Mouse (Mus musculus): ENCODE measurements around the gene Lmo1.
"Not testable (repeated sequence)": the region's sequence is repeated elsewhere in the genome, so short reads cannot be mapped to it uniquely, and the experiment has no call there.

Gene Lmo1

DNA sequence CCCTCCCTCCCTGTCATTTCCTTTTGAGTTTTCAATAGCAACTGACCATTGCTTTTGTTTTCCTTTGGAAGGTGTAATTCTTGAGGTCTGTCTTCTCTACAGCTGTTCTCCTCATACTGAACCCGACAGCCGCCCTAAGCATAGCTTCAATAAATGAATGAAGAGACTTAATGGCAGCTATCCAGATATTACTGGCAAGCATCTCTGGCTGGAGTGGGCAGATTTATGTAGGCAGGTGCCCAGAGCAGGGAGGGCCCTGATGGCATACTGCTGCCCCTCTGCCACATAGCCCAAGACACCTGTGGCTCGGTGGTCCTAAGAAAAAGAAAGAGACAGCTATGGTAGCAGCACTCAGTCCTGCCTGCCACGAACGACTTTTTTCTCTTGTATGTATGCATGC, 21.5 kb downstream of the Lmo1 start:
- H3K27me3 ChIP-seq (ENCODE audit: control insufficient read depth, insufficient read depth, low read length, poor library complexity, severe bottlenecking), result no peaks in the 10 kb centered on the region
- H3K36me3 ChIP-seq (ENCODE audit: control insufficient read depth, insufficient read depth, low read length, poor library complexity, severe bottlenecking), result no peaks in the 10 kb centered on the region
- no peak for DNase-seq (ENCODE audit: low read depth, low spot score)

- DNase-seq (ENCODE audit: low read depth, low spot score), result no peak
- H3K27me3 ChIP-seq (ENCODE audit: control insufficient read depth, insufficient read depth, low read length, poor library complexity, severe bottlenecking), result no peaks in the 10 kb centered on the region
- H3K36me3 ChIP-seq (ENCODE audit: control insufficient read depth, insufficient read depth, low read length, poor library complexity, severe bottlenecking), result no peaks in the 10 kb centered on the region
Observed at GRCm38 (mm10) chr7:109151088-109151487, 23.9 kb downstream of the Lmo1 start.

- Histone ChIP-seq H3K36me3 (ENCODE audit: control insufficient read depth, insufficient read depth, low read length, poor library complexity, severe bottlenecking) (no peaks in the 10 kb centered on the region), H3K27me3 (ENCODE audit: control insufficient read depth, insufficient read depth, low read length, poor library complexity, severe bottlenecking) (no peaks in the 10 kb centered on the region)
- no peak for DNase-seq (ENCODE audit: low read depth, low spot score)
Observed at GRCm38 (mm10) chr7:109145211-109145610, 29.8 kb downstream of the Lmo1 start.

GRCm38 (mm10) chr7:109144705-109145104, 30.3 kb downstream of the Lmo1 start:
- Histone ChIP-seq H3K27me3 (ENCODE audit: control insufficient read depth, insufficient read depth, low read length, poor library complexity, severe bottlenecking) (no peaks in the 10 kb centered on the region), H3K36me3 (ENCODE audit: control insufficient read depth, insufficient read depth, low read length, poor library complexity, severe bottlenecking) (no peaks in the 10 kb centered on the region)
- DNase-seq (ENCODE audit: low read depth, low spot score), result no peak

DNA sequence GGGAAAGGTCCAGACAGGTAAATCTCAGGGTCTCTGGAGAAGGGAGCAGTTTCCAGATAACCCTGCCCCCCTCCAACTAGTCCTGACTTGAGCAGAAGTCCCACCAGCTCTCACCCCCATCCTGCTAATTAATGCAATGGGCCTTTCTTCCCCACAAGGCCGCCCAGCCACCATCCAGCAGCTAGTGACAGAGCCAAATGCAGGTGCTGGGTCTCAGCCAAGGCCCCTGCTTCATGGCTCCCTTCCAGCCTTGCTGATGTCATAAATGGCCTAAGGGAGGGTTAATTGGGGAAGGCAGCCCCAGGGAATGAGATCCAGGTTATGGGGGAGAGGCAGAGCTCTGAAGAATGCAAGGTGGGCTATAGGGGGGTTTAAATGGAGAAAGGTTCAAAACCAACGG, 32.4 kb downstream of the Lmo1 start:
- H3K27me3 ChIP-seq (ENCODE audit: control insufficient read depth, insufficient read depth, low read length, poor library complexity, severe bottlenecking), result no peaks in the 10 kb centered on the region
- H3K36me3 ChIP-seq (ENCODE audit: control insufficient read depth, insufficient read depth, low read length, poor library complexity, severe bottlenecking), result no peaks in the 10 kb centered on the region
- DNase-seq (ENCODE audit: low read depth, low spot score), result no peak

GRCm38 (mm10) chr7:109141753-109142152, 33.3 kb downstream of the Lmo1 start:
- no peak for DNase-seq (ENCODE audit: low read depth, low spot score)
- Histone ChIP-seq H3K36me3 (ENCODE audit: control insufficient read depth, insufficient read depth, low read length, poor library complexity, severe bottlenecking) (no peaks in the 10 kb centered on the region), H3K27me3 (ENCODE audit: control insufficient read depth, insufficient read depth, low read length, poor library complexity, severe bottlenecking) (no peaks in the 10 kb centered on the region)

- DNase-seq (ENCODE audit: low read depth, low spot score), result no peak
- H3K36me3 ChIP-seq (ENCODE audit: control insufficient read depth, insufficient read depth, low read length, poor library complexity, severe bottlenecking), result no peaks in the 10 kb centered on the region
- no peaks in the 10 kb centered on the region for H3K27me3 ChIP-seq (ENCODE audit: control insufficient read depth, insufficient read depth, low read length, poor library complexity, severe bottlenecking)
Observed at GRCm38 (mm10) chr7:109141054-109141453, 34.0 kb downstream of the Lmo1 start.

DNA sequence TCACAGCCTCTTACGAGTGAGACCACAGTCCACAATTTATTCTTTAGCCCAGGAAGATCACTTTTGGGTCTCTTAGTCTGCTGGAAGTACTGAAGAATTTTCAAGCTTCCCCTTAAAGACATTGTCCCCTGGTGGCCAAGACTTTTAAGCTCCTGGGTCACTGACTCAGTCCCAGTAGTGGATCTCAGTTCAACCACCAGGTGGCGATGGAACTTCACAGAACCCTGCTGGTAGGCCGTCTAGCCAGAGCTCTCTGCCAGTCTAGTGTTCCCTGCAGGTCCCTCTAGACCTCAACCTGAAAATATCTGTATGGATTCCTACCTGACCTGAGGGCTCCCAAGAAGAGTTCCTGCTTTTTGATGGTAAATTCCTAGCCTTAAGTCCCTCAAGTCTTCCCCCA, 35.6 kb downstream of the Lmo1 start:
- Histone ChIP-seq H3K36me3 (ENCODE audit: control insufficient read depth, insufficient read depth, low read length, poor library complexity, severe bottlenecking) (no peaks in the 10 kb centered on the region), H3K27me3 (ENCODE audit: control insufficient read depth, insufficient read depth, low read length, poor library complexity, severe bottlenecking) (no peaks in the 10 kb centered on the region)
- DNase-seq (ENCODE audit: low read depth, low spot score), result peak; percentile 70

- Histone ChIP-seq H3K27me3 (ENCODE audit: control insufficient read depth, insufficient read depth, low read length, poor library complexity, severe bottlenecking) (no peaks in the 10 kb centered on the region), H3K36me3 (ENCODE audit: control insufficient read depth, insufficient read depth, low read length, poor library complexity, severe bottlenecking) (no peaks in the 10 kb centered on the region)
- DNase-seq (ENCODE audit: low read depth, low spot score), result no peak
Observed at GRCm38 (mm10) chr7:109137441-109137840, 37.6 kb downstream of the Lmo1 start.

DNA sequence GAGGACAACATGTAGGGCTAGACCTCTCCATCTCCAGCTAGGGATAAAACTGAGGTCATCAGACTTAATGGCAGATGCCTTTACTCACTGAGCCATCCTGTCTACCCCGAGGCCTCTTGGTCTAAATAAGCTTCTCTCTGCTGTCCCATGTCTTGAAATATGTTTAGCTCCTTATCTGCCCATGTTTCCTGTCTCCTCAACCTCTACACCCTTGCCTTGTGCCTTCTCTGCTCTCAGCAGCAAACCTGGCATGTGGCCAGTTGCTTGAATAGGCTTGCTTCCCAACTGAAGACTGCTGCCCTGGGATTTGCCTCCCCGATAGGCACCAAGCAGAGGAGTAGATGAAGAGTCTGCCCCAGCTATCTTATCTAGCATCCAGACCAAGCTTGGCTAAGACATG, 43.4 kb downstream of the Lmo1 start:
- no peaks in the 10 kb centered on the region for H3K27me3 ChIP-seq (ENCODE audit: control insufficient read depth, insufficient read depth, low read length, poor library complexity, severe bottlenecking)
- no peak for DNase-seq (ENCODE audit: low read depth, low spot score)
- H3K36me3 ChIP-seq (ENCODE audit: control insufficient read depth, insufficient read depth, low read length, poor library complexity, severe bottlenecking), result no peaks in the 10 kb centered on the region

DNA sequence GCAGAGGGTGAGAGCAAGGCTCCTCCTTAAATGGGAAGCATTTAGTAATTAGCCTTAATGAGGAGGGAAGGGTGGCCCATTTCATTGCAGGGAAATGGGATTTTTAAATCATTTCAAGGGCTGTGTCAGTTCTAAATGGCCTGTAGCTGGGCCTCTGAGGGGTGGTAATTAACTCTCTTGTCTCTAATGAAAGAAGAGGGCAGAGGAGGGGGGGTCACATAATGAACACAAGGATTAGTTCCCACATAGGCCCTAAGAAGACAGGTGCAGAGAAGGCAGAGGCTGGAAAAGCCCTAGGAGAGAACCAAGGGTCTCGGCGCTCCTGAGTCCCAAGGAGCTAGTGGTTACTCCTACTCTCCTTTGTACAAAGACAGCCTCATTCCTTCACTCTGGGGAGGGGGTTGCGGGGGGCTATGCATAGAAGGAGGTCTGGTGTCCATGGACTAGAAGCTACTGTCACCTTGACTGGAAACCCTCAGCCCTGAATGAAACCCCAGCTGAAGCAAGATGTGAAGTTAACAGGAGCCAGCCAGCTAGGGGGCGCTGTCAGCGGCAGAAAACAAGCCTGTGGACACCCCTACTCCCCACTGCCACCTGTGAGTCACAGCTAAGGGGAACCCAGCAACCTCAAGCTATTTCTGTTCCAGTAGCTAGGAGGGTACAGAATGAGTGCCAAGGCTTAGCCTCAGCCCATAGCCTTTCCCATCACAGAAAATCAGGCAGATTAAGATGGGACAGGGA, 44.9 kb downstream of the Lmo1 start:
- no peaks in the 10 kb centered on the region for H3K36me3 ChIP-seq (ENCODE audit: control insufficient read depth, insufficient read depth, low read length, poor library complexity, severe bottlenecking)
- DNase-seq (ENCODE audit: low read depth, low spot score), result no peak
- no peaks in the 10 kb centered on the region for H3K27me3 ChIP-seq (ENCODE audit: control insufficient read depth, insufficient read depth, low read length, poor library complexity, severe bottlenecking)

- no peak for DNase-seq (ENCODE audit: low read depth, low spot score)
- no peaks in the 10 kb centered on the region for H3K27me3 ChIP-seq (ENCODE audit: control insufficient read depth, insufficient read depth, low read length, poor library complexity, severe bottlenecking)
Observed at GRCm38 (mm10) chr7:109129442-109129841, 45.6 kb downstream of the Lmo1 start.

DNA sequence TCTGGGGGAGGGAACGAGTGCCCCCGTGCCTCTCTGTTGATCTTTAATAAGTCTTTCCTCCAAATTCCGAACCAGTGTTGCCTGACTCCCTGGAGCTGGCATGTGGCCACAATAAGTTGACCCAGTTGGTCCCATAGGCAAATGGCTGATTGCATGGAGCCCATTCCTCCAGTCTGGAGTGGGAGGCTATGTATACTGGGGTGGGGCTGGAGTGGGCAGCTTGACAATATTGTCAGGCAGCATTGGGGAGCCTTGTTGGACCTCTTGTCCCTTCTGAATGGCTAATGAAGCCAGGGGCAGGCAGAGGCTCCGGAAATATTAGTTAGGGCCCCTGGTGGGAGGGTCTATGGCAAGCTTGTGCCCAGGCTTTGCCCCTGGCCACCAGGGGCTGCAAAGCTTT, 59.1 kb downstream of the Lmo1 start:
- no peak for DNase-seq (ENCODE audit: low read depth, low spot score)
- no peaks in the 10 kb centered on the region for H3K27me3 ChIP-seq (ENCODE audit: control insufficient read depth, insufficient read depth, low read length, poor library complexity, severe bottlenecking)
- no peaks in the 10 kb centered on the region for H3K36me3 ChIP-seq (ENCODE audit: control insufficient read depth, insufficient read depth, low read length, poor library complexity, severe bottlenecking)

More at GRCm38 (mm10) chr7:109129442-109129841, 45.6 kb downstream of the Lmo1 start:
- H3K36me3 ChIP-seq (ENCODE audit: control insufficient read depth, insufficient read depth, low read length, poor library complexity, severe bottlenecking), result no peaks in the 10 kb centered on the region

- not testable (repeated sequence) for H3K36me3 ChIP-seq (ENCODE audit: control insufficient read depth, insufficient read depth, low read length, poor library complexity, severe bottlenecking); DNase-seq (ENCODE audit: low read depth, low spot score); H3K27me3 ChIP-seq (ENCODE audit: control insufficient read depth, insufficient read depth, low read length, poor library complexity, severe bottlenecking)
Observed at GRCm38 (mm10) chr7:109115488-109115887, 59.5 kb downstream of the Lmo1 start.

- no peaks in the 10 kb centered on the region for H3K36me3 ChIP-seq (ENCODE audit: control insufficient read depth, insufficient read depth, low read length, poor library complexity, severe bottlenecking)
- no peak for DNase-seq (ENCODE audit: low read depth, low spot score)
- no peaks in the 10 kb centered on the region for H3K27me3 ChIP-seq (ENCODE audit: control insufficient read depth, insufficient read depth, low read length, poor library complexity, severe bottlenecking)
Observed at GRCm38 (mm10) chr7:109114950-109115349, 60.1 kb downstream of the Lmo1 start.

DNA sequence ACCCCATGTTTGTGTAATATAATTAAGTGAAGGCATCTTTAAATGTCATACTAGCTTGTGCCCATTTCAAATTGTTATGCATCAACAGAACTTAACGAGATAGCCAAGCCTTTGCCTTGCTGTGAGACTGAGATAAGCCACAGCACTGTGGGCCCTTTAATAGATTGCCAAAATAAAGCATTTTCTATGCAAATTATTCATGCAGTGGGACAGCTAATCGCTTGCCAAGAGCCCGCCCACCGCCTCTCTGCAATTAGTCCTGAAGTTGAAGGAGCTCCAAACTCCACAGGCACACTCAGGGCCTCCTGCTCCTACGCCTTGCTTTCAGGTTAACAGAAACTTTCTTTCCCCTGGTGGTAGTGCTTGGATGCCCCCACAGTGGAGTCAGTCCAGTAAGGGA, 64.0 kb downstream of the Lmo1 start:
- DNase-seq (ENCODE audit: low read depth, low spot score), result no peak
- no peaks in the 10 kb centered on the region for H3K36me3 ChIP-seq (ENCODE audit: control insufficient read depth, insufficient read depth, low read length, poor library complexity, severe bottlenecking)
- no peaks in the 10 kb centered on the region for H3K27me3 ChIP-seq (ENCODE audit: control insufficient read depth, insufficient read depth, low read length, poor library complexity, severe bottlenecking)
